ENCODE assay signal across 8 mouse cellular contexts in the genomic region with DNA sequence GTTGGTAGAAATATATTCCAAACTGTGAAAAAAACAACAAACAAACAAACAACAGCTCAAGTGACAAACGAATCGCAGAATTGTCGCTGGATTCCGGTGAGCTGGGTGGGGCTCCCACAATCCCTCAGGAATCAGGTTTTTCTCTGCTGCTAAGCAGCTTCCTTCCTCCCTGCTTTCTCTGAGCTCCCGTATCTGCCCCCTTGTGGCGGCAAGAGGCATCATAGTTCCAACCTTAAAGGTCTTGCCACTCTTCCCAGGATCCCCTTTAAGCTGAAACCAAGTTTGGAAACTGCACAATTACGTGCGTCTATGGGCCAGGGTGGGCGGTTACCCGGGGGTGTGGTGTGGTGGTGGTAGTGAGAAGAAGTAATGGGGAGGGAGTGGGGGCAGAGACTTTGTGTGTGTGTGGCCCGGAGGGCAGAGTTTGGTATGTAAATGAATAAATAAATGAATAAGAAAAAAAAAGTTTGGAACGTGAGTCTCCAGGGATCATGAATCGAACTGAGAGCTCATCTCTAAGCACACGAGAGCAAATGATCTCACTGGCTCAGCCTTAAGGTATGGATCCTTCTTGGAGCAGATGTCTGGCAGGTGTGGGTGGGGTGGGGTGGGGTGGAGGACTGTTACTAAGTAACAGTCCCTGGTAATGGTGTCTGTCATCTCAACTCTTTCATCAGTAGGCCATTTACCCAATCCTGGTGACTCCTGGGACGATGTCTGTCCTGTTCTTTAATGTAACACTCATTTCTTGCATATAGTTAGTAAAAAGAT. TPM values are rescaled to one million over a fixed set of nuclear protein-coding genes. Genes with fewer than 3 reads are reported as not detected.
DNase-seq lines count a peak whose midpoint lies in the region; ATAC-seq lines count a peak whose summit lies in the region.

No protein-coding gene starts in this region.

- WGBS in hindbrain, embryonic 12.5 days = 15% methylated on average over 15 of the region's 15 CpGs

- peak overlapping the region; percentile 60 for H3K4me2 ChIP-seq in hindbrain, embryonic 12.5 days (replicated peaks)

- H3K9me3 ChIP-seq in hindbrain, embryonic 12.5 days (replicated peaks) = no peaks in the 10 kb centered on the region

- peak; percentile 89 for DNase-seq in NIH3T3 (ENCODE audit: low read depth)
- DNase-seq in cerebellum, adult 8-10 months = peak; percentile 75
- DNase-seq in frontal cortex, adult 2 months (ENCODE audit: extremely low spot score in 1 of 2, low spot score in 1 of 2) = peak; percentile 56 to 85
- peak; percentile 51 to 69 for DNase-seq in layer of hippocampus, postnatal 25 days (ENCODE audit: extremely low spot score in 1 of 2, low spot score in 1 of 2)
- DNase-seq in lung, postnatal 10 days = peak; percentile 86
- DNase-seq in retina, embryonic 14.5 days (ENCODE audit: low spot score) = peak; percentile 88
- peak; percentile 66 to 75 for DNase-seq in urinary bladder, postnatal 4 days (ENCODE audit: low spot score in 2 of 2)

- no peaks in the 10 kb centered on the region for H3K27me3 ChIP-seq in hindbrain, embryonic 12.5 days

- peaks cover 2% of the 10 kb centered on the region; the same call in 1 of the 2 replicates for H3K4me1 ChIP-seq in hindbrain, embryonic 12.5 days

- peak overlapping the region; percentile 90 for H3K27ac ChIP-seq in hindbrain, embryonic 12.5 days

- peak; percentile 85 for ATAC-seq in hindbrain, embryonic 12.5 days (ENCODE audit: low FRiP score)

- no peaks in the 10 kb centered on the region for H3K36me3 ChIP-seq in hindbrain, embryonic 12.5 days

- peak overlapping the region; percentile 41 for H3K4me3 ChIP-seq in hindbrain, embryonic 12.5 days

- H3K9ac ChIP-seq in hindbrain, embryonic 12.5 days = peak overlapping the region; percentile 74

RNA-seq across cellular contexts. Expression of gene Gm11042, which starts 1.0 kb away (rescaled TPM):
- not detected in 2 replicates for polyA plus RNA-seq in frontal cortex, adult 2 months (2012; rRNA removed)
- not detected in 2 replicates for polyA plus RNA-seq in hindbrain, embryonic 12.5 days (2016; fragmentation: Nextera tagmentation; extraction: Ambion mirVana)
- not detected for total RNA-seq in layer of hippocampus, postnatal 25 days (2021)

Comparison
In these comparisons a context has a peak if more than half of its experiments do, and no peak if none do; other contexts are left out.
1. Peak in every context shown above with its lines: DNase-seq, ATAC-seq, H3K4me3 ChIP-seq and H3K27ac ChIP-seq.